Mouse (Mus musculus) kidney, postnatal 10 days (tissue): ENCODE data around the gene Asnsd1.
"Not testable (repeated sequence)": the region's sequence is repeated elsewhere in the genome, so short reads cannot be mapped to it uniquely, and the experiment has no call there.

ENCODE experiments used
- DNase-seq: peaks from one replicate; pipeline ENCODE4 v3.0.0; 2021; ENCODE audit warnings: mixed read lengths

Gene Asnsd1

DNA sequence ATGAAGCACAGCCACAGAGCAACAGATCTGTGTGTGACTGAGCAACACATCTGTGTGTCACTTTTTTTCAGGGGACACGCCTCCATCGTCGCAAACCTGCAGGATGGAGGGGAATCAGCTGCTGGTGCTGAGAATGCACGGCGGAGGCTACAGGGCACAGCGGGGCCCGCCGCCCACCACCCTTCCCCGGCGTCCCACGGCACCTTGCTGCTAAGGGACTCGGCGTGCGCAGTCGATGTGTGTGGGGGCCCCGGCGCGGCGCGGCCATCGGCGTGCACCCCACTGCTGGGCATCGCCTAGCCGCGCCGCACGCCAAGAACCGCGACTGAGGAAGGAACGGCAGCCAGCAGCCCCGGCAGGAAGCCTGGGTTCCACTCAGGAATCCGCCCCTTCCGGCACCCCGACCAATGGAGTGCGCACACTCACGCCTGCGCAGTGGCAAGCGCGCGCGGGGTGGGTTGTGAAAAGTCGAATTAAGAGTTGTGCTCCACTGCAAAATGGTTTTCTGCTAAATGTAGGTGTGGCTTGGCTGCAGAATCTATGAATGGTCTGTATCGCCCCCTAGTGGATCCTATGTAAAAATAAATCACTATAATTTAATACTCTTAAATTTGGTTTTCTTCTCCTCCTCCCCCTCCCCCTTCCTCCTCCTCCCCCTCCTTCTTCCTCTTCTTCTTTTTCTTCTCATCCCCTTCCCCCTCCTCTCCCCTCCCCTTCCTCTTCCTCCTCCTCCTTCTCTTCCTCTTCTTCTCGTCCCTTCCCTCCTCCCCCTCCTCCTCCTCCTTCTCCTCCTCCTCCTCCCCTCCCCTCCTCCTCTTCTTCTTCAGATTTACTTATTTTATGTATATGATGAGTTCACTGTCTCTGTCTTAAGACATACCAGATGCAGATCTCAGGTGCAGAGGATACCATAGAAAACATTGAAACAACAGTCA is at the start of gene Asnsd1, which contains the start of the genes Asdurf and Gm28551:
Gene Asnsd1, minus strand, starts transcription at position 426 of the 935 bp plus-strand sequence.
Gene Asdurf, minus strand, starts transcription at position 293 of the 935 bp plus-strand sequence.
Gene Gm28551, minus strand, starts transcription at position 341 of the 935 bp plus-strand sequence.
- DNase-seq: peak; percentile 97

DNA sequence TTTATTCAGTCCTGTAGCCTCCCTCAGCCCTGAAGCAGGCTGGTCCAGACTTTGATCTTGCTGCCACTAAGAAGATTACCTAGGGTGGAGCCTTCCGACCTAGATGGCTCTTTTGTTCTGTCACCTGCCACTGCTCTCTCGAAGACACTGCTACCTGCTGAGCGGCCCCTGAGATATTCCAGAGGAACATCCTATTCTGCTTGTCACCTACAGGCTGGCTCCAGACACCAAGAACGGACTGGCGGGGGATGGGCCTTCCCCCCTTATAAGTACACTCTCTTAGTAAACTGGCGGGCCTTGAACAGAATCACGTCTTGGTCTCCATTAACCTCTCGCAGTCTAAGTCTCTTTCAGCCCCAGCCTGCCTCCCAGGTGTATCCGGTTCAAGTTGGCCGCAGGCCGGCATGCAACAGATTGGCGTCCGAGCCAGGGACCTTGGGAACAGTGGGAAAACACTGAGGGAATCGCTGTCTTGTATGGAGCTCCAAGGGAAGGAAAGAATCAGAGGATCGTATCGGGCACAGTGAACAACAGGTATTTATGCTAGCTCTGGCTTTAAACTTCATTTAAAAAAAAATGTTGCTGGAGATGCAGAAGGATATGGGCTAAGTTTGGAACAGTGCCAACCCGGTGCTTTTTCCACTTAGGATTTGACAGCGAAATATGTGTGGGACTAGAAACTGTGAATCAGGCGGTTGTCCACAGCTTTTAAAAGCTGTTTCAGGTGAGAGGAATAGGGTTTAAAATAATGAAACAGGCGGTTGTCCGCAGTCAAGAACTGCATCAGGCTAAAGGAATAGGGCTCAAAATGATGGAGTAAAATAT is 41.6 kb upstream of the Asnsd1 start:
- peak; percentile 40 for DNase-seq

DNA sequence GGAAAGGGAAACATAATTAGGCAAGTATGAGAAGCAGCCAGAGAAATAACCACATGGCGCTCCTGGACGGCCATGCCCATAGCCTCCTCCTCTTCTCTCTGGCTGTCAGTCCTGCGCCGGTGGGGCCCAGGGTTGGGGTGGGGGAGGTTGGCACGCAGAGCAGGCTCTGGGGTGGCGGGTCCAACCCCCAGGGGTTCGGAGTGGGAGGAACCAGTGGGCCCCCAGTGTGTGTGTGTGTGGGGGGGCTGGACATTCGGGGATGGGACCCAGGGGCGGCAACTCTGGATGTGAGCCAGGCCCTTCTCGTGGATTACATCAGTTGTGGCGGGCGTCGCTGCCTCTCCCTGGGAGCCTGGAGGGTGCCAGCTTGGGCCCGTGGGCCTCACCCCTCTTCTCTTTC is 36.2 kb upstream of the Asnsd1 start:
- DNase-seq: no peak

DNA sequence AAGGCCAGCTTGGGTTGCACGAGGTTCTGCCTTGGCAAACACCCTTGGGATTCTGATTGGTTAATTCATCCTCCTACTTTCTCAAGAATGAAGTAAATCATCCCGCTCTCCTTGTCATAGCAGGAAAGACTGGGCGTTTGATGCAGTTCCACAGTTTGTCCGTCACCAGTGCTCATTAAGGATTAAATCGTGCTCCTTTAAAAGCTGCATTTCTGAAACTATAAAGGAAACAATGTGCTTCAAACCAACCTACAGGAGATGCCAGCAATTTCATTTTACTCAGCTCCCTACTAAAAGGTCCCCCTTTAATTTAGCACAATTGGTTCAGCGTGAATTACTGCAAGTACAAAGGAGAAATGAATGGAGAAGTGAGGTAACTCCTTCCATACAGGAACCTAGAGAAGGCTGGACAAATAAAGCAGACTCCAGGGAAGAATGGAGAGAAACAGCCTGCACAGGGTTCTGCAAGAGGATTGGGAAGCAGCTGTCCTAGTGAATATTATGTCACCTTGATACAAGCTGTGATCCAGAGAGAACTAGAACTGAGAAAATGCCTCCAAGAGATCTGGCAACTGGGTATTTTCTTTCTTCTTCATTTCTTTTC is 31.6 kb upstream of the Asnsd1 start:
- DNase-seq: no peak

DNA sequence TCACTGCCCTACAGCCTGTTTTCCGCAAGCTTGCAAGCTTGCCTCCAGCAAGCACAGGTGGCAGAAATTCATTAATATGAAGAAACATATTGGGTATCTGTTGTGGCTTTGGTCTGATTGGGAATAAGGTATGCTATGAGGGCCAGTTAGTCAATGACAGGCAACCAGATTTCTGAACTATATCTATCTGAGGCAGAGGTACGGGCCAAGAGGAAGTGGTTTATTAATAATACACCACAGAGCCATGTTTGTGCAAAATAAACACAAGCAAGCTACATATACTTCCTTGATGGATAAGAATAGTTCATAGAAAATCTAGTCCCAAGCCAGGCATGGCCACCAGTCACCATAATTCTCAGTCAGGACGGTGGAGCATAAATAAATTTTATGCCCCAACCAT is 25.2 kb upstream of the Asnsd1 start:
- no peak for DNase-seq

DNA sequence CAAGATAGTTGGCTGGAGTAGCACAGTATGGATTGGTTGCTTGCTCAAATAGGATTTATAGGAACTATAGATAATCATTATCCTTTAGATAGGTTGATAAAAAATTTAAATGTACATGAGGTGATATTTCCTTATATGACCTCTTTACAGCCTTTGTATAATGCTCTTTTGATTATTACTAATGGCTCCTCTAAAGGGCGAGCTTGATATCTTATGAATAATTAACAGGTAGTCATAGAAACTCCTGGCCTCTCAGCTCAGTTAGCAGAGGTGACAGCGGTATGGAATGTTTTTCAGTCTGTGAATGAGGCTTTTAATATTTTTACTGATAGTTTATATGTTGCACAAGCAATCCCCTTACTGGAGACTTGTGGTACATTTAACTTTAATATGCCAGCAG is 23.4 kb upstream of the Asnsd1 start:
- not testable (repeated sequence) for DNase-seq

DNA sequence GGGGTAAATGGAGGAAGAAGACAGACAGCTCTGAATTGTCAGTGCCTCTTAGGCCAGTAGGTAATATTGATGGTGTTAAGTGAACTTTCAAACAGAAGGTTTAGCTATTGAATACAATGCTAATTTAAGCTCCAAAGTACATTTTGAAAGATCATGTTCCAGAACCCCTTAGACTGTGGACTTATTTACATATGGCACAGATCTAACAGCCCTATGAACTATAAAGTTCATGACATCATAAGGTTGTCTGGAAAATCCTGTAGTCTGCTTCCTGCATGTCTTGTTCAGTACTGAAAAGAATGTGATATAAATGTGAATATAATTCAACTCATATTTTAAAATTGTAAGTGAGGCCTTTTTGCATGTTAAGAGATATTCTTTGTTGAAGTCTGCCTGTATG is 6.4 kb upstream of the Asnsd1 start:
- DNase-seq: no peak

DNA sequence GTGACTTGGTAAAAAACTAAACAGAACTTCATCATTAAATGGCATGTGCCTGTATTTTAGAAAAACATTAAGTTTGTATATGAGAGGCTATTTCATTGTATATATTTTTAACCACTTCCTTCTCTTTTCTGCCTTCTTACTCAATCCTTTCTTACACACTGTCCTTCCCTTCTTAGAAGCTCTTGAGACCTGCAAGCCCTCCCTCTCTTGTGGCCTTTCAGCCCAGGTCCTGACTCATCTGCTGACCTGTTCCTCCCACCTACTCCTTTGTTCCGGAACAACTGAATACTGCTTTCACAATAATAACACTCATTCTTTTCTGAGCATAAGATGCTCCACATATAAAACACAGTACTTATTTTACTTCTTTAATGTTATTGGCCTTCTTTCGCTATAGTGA is 11.5 kb downstream of the Asnsd1 start:
- DNase-seq: no peak

DNA sequence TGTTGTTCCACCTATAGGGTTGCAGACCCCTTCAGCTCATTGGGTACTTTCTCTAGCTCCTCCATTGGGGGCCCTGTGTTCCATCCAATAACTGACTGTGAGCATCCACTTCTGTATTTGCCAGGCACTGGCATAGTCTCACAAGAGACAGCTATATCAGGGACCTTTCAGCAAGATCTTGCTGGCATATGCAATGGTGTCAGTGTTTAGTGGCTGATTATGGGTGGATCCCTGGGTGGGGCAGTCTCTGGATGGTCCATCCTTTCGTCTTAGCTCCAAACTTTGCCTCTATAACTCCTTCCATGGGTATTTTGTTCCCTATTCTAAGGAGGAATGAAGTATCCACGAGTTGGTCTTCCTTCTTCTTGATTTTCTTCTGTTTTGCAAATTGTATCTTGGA is 15.1 kb downstream of the Asnsd1 start:
- DNase-seq: not testable (repeated sequence)

DNA sequence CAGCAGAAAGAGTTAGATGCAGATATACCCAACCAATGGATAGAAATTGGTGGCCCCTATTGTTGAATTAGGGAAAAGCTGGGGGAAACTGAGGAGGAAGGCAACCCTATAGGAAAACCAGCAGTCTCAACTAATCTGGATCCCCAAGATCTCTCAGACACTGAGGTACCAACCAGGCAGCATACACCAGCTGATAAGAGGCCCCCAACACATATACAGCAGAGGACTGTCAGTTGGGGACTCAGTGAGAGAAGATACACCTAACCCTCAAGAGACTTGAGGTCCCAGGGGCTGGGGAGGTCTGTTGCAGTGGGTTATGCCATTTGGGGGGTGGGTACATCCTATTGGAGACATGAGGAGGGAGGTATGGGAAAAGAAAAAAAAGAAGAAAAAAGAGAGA is 17.1 kb downstream of the Asnsd1 start:
- DNase-seq: no peak

DNA sequence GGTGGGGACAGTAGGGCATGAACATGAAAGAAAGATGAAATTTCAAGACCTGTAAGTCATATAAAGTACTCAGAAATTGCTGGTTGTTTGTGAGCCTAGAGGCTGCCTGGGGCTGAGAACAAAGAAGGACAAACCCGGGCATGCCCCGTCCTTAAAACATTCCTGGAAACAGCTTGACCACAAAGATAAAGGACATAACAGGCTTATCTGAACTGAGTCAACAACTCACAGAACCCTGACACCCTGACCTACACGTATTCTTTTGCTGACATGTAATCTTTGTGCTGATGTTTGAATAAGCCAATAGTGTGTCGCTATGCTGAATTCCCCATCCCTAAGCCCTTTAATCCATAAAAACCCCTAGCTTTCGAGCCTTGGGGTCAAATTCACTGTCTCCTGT is 19.0 kb downstream of the Asnsd1 start:
- not testable (repeated sequence) for DNase-seq

DNA sequence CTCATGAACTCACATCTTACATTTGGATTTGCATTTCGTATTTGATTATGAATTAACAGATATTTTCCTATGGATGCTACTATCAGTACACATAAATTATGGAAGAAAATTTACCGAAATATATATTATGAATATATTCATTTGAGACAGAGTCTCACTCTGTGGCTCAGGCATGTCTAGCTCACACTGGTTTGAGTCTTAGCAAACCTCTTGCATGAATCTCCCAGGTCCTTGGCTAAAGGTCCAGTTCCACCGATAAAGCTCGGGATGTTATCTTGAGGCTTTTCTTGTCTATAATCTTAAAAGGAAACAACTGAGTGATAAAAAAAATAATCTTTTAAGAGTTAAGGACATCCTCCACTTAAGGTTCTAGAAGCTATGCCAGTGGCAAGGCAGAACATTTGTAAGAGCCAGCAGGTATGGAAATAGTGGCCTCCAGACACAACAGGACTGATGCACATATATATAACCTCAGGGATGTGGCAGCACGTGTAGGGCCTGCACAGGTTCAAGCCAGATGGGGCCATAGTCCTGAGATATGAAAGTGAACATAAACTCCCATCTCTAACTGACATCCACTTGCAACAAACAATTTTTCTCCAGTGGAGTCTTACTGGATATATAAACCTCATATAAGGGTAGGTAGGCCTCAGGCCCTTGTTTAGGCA is 27.6 kb downstream of the Asnsd1 start:
- DNase-seq: no peak

DNA sequence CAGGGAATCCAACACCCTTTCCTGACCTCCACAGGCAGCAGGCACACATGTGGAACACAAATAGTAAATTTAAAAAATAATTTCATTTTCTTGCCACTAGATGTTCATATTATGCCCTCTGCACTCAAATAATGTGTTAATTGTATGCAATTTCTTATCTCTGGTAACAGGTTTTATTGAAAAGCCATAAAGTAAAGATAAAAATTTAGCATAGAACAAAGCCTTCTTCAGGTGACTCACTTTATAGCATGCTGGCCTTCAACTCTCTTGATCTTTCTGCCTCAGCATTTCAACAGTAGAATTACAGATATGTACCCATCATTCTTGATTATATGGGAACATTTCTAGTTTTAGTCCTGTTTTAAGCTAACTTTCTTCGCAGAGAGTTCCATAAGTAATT is 28.3 kb downstream of the Asnsd1 start:
- DNase-seq: no peak

DNA sequence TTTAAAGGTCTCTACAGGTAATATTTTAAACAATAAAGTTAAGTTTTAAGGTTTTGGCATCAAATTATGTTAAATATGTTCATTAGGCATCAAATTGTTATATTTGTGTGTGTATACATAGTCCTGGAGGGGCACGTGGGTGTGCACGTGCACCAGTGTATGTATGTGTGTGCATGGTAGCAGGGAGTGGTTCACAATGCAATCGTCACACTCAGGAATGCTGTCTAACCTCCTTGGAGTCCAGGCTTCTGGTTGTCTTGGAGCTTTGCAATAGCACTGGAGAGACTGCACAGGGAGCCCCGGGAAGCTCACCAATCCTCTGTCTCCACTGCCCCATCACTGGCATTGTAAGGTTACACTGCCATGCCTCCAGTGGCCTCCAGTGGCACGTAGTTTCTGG is 29.3 kb downstream of the Asnsd1 start:
- no peak for DNase-seq

DNA sequence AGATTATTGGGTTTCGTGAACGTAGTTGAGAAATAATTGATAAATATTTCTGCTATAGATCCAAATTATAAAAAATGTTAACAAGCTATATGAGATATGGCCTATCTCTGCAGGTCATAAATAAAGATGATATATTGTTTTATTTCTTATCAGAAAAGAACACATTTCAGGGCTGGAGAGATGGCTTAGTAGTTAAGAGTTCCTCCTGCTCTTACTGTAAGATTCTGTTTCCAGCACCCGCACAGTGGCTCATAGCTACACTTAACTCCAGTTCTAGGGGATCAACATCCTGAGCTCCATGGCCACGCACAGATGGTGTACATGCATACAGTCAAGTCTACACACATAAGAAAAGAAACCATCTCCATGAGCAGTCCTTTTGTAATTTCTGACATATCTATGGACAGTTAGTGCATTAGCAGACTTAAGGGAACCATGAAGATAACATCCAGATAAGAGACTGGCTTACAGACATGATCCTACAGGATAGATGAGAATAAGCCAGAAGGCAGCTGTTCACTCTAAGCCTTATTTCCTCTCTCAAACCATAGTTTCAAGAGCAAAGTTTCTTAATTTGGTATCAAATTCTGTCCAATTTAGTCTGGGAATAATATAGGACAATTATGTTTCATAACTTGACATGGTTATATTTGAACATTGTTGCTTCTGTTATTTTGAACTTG is 30.7 kb downstream of the Asnsd1 start:
- DNase-seq: no peak

DNA sequence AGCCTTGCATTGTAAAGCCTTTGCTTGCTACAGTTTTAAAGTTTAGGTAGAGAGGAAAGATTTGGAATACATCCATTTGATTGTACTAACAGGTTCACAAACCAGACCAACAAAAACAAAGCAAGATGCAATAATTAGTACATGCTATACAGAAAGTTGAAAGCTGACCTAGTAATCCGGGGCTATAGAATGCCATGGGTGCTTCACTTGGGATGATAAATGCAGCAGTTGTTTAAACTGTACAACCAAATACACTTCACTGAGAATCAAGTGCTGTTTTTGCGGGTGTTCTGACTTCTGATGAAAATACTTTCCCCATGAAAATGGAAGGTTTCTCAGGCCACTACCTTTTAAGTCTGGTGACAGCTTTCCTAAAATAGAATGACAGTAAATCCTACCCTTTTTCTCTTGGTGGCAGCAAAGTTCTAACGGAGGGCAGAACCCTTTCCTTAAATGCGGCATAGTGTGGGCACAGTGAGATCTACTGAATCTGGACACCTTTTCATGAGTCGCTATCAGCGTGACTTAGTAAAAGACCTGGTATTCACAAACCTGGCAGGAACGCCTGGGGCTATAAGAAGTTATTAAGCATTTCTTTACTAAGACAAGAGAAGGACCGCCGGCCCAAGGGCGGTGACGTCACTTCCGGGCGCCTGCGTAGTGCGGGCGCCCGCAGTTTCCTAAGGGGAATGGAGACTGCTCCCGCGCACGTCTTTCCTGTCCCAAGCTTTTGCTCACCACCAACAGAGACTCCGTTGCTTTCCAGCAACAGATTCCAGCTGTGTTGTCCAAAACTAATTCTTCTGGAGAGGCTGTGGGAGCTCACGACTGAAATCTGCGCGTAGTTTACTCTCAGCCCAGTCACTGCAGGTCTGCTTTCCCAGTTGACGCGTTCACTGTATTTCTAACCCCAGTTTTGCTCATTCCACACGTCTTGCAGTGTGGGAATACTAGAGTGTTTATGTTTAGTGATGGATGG is 39.3 kb downstream of the Asnsd1 start, which contains the start of gene Osgepl1:
Gene Osgepl1, plus strand, starts transcription at position 636 of the 979 bp plus-strand sequence.
- DNase-seq: peak; percentile 94

DNA sequence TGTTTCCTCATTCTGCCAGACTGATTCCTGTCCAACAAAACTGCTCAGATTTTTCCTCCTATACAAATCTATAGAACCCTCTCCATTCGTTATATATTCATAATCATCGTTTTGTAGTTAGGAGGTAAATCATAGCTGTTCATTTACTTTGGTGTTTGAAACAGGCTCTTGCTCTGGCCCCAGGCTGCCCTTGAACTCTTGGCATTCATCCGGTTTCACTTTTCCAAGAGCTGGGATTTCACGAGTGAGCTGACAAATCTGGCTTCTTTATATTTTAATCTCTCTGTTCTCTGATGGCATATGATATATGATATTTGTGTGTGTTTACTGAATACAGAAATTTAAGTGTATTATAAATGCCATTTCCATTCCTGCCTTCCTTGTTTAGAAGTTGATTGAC is 52.0 kb downstream of the Asnsd1 start:
- DNase-seq: no peak

DNA sequence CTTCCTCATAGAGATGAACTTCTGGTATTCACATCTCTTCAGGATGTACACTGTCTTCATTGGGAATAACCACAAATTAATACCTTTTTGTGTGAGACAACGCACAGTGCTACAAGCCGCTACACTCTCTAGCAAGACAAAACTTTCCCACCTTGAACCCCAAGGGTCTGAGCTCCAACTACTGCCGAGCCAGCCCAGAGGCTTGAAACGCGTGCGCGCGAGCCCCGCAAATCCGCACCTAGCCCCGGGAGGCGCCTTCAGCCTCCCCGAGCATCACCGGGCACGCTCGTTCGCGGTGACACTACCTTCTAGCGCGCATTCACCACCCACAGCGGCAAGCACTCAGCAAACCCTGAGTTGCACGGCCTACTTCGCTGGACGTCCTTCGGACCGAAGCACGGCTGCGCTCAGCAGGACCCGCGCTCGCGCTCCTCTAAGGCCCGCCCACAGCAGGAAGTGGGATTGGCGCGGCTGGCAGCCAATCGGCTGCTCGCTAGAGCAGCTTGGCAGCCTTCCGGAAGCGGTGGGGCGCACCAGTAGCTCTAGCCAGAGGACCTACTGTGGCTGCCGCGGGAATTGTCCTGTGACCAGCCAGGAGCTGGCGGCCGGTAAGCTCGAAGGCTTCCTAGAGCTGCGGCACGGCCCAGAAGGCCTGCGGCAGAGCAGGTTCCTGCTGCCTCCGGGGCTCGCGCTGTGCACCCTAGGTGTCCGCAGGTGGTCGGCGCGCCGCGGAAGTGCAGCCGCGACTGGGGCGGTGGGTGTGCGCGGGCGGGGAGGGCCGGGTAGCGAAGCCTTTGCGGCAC is 55.8 kb downstream of the Asnsd1 start, which contains the start of the genes Pms1, Ormdl1 and Gm28778:
Gene Pms1, minus strand, starts transcription at position 438 of the 803 bp plus-strand sequence.
Gene Ormdl1, plus strand, starts transcription at position 515 of the 803 bp plus-strand sequence.
Gene Gm28778, plus strand, starts transcription at position 531 of the 803 bp plus-strand sequence.
- DNase-seq: peak; percentile 96
